Mouse (Mus musculus): ENCODE results near the gene 1700019N19Rik. TPM values are rescaled to one million over a fixed set of nuclear protein-coding genes. Genes with fewer than 3 reads are reported as not detected.

1700019N19Rik gene
- polyA plus RNA-seq, 1 experiment from 2014 or later = not detected

DNA sequence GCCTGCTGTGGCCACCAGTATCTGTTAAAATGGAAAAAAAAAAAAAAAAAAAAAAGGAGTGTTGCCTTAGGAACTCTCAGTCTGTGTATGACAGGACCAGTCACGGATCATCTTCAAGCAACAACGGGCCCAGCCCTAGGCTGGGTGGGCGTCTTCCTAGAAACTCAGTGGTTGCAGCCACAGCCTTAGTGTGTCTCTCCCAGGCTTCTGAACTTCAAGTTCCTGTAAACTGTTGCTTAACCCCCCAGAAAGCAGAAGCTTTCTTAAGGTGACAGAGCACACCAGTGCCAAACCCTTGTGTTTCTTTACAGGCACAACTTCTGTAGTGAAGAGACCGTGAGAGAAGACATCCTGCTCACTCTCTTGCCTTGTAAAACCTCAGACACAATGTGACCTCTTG, 50.5 kb downstream of the 1700019N19Rik start:
- no peaks in the 10 kb centered on the region for H3K27me3 ChIP-seq (ENCODE audit: control insufficient read depth, insufficient read depth, low read depth, low read length)
- no peaks in the 10 kb centered on the region for H3K9me3 ChIP-seq (ENCODE audit: control insufficient read depth, low read length)
- ATAC-seq (ENCODE audit: low read depth) = no peak
- no peak overlapping the region for H3K4me2 ChIP-seq (ENCODE audit: low read depth, low read length)
- H3K27ac ChIP-seq (ENCODE audit: low read length) = no peak overlapping the region
- H3K4me3 ChIP-seq (ENCODE audit: low read length) = no peak overlapping the region
- 40% methylated on average over 4 of the region's 4 CpGs for WGBS
- no peak overlapping the region for H3K9ac ChIP-seq (ENCODE audit: low read length)
- H3K4me1 ChIP-seq (replicated peaks; ENCODE audit: control insufficient read depth, insufficient read depth, low read length) = no peaks in the 10 kb centered on the region
- H3K36me3 ChIP-seq (ENCODE audit: control insufficient read depth, insufficient read depth, low read length) = no peaks in the 10 kb centered on the region

DNA sequence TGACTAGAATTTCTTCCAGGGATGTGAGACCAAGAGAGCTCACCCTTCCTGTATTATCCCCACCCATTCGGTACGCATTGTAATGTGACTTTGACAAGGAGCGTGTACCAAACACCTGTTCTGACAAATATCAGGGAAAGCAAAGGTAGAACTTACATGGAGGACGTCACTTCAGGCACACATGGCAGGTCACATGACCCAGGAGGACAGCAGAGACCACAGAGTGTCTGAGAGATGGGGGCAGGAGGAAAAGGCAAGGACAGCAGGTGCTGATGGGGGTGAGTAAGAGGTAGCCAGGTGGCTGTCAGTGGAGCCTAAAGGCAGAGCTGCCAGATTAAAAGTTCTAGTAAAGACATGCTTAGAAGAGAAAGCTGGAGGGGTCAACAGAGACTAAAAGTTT, 51.5 kb downstream of the 1700019N19Rik start:
- no peak overlapping the region for H3K4me2 ChIP-seq (ENCODE audit: low read depth, low read length)
- ATAC-seq (ENCODE audit: low read depth) = no peak
- no peaks in the 10 kb centered on the region for H3K36me3 ChIP-seq (ENCODE audit: control insufficient read depth, insufficient read depth, low read length)
- WGBS = 81% methylated on average over 4 of the region's 4 CpGs
- H3K9ac ChIP-seq (ENCODE audit: low read length) = no peak overlapping the region
- no peak overlapping the region for H3K4me3 ChIP-seq (ENCODE audit: low read length)
- no peaks in the 10 kb centered on the region for H3K9me3 ChIP-seq (ENCODE audit: control insufficient read depth, low read length)
- H3K27me3 ChIP-seq (ENCODE audit: control insufficient read depth, insufficient read depth, low read depth, low read length) = no peaks in the 10 kb centered on the region
- no peak overlapping the region for H3K27ac ChIP-seq (ENCODE audit: low read length)
- no peaks in the 10 kb centered on the region for H3K4me1 ChIP-seq (replicated peaks; ENCODE audit: control insufficient read depth, insufficient read depth, low read length)

DNA sequence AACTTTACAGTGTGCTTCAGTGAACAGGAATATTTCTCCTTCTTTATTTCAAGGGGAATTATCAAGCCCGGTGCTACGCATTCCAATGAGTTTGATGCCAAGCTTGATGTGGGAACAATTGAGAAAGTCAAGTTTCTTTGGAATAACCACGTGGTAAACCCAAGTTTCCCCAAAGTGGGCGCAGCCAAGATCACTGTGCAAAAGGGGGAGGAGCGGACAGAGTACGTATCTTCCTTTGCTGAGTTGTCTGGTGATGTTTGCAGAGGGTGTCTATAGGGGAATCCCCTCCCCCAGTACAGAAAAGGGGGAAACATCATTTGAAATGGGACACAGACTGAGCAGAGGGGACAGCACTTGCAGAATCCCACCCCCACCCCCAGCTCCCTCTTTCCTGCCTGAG, 53.2 kb downstream of the 1700019N19Rik start:
- Histone ChIP-seq H3K36me3 (ENCODE audit: control insufficient read depth, insufficient read depth, low read length) (no peaks in the 10 kb centered on the region), H3K27ac (ENCODE audit: low read length) (no peak overlapping the region)
- 65% methylated on average over 6 of the region's 6 CpGs for whole genome bisulfite sequencing

DNA sequence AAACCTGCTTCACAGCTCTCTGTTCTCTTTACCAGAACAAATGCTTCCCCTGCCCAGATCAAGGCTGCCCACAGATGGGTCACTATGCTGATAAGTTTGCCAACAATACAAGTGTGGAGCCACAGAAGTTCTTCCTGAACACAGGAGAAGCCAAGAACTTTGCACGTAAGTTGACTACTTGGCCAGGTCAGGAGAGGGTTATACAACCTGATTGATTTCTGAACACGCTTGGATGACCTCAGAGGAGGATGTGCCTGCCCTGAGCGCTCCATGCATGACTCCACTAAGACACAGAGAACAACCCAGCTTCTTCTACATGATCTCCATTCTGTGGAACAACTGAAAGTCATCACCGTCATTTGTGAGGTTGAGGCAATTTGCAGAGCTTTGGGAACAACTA, 56.1 kb downstream of the 1700019N19Rik start:
- no peaks in the 10 kb centered on the region for H3K9me3 ChIP-seq (ENCODE audit: control insufficient read depth, low read length)
- 86% methylated on average over 4 of the region's 4 CpGs for WGBS
- ATAC-seq (ENCODE audit: low read depth) = no peak

More for the DNA sequence above, 53.2 kb downstream of the 1700019N19Rik start:
- Histone ChIP-seq H3K4me2 (ENCODE audit: low read depth, low read length) (no peak overlapping the region), H3K4me1 (replicated peaks; ENCODE audit: control insufficient read depth, insufficient read depth, low read length) (no peaks in the 10 kb centered on the region), H3K9me3 (ENCODE audit: control insufficient read depth, low read length) (no peaks in the 10 kb centered on the region), H3K4me3 (ENCODE audit: low read length) (no peak overlapping the region), H3K27me3 (ENCODE audit: control insufficient read depth, insufficient read depth, low read depth, low read length) (no peaks in the 10 kb centered on the region), H3K9ac (ENCODE audit: low read length) (no peak overlapping the region)
- ATAC-seq (ENCODE audit: low read depth) = no peak

More for the DNA sequence above, 56.1 kb downstream of the 1700019N19Rik start:
- H3K4me2 ChIP-seq (ENCODE audit: low read depth, low read length) = no peak overlapping the region
- H3K4me1 ChIP-seq (replicated peaks; ENCODE audit: control insufficient read depth, insufficient read depth, low read length) = no peaks in the 10 kb centered on the region
- H3K9ac ChIP-seq (ENCODE audit: low read length) = no peak overlapping the region
- H3K4me3 ChIP-seq (ENCODE audit: low read length) = no peak overlapping the region
- no peak overlapping the region for H3K27ac ChIP-seq (ENCODE audit: low read length)
- no peaks in the 10 kb centered on the region for H3K36me3 ChIP-seq (ENCODE audit: control insufficient read depth, insufficient read depth, low read length)
- no peaks in the 10 kb centered on the region for H3K27me3 ChIP-seq (ENCODE audit: control insufficient read depth, insufficient read depth, low read depth, low read length)

Other genes with a start within 250 kb of the 1700019N19Rik start
- not detected in 2 replicates for gene Pnlip, start 142.0 kb downstream of the 1700019N19Rik start, polyA plus RNA-seq (2015; fragmentation: Nextera tagmentation; extraction: Ambion mirVana)
- gene Pnliprp1, start 65.6 kb downstream of the 1700019N19Rik start, polyA plus RNA-seq (2015; fragmentation: Nextera tagmentation; extraction: Ambion mirVana) = 0.30 and 2.6 TPM in 2 replicates
- gene Pnliprp2, start 34.7 kb downstream of the 1700019N19Rik start, polyA plus RNA-seq (2015; fragmentation: Nextera tagmentation; extraction: Ambion mirVana) = 0.13 and 0.21 TPM in 2 replicates
- 2.1 and 2.7 TPM in 2 replicates for gene Eno4, start 149.0 kb upstream of the 1700019N19Rik start, polyA plus RNA-seq (2015; fragmentation: Nextera tagmentation; extraction: Ambion mirVana)
- 5.5 and 6.0 TPM in 2 replicates for gene Hspa12a, start 149.2 kb upstream of the 1700019N19Rik start, polyA plus RNA-seq (2015; fragmentation: Nextera tagmentation; extraction: Ambion mirVana)

All from lung, embryonic 16.5 days (tissue).